ENCODE assay signal across 29 mouse cellular contexts in the genomic region with DNA sequence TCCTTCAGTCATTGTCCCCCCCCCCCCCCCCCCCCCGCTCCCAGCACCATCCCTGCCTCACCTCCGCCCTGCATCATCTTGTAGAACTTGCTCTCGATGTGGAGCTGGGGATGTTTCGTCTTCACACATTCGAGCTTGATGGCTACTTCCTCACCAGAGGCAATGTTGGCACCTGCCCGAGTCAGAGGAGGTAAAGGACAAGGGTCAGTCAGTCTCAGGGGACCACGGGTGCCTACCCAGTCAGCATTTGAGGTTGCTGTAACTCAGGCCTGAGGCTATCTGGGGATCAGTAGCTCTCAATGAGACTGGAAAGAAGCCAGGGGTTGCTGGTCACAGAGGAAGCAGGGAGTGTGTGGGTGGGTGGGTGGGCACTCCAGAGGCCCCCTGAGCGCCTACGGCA. TPM values are rescaled to one million over a fixed set of nuclear protein-coding genes. Genes with fewer than 3 reads are reported as not detected.
DNase-seq lines count a peak whose midpoint lies in the region; ATAC-seq and TF ChIP-seq lines count a peak whose summit lies in the region.
"Had no signal": no experiment of that assay in that cellular context is flagged by ENCODE, and none has a peak within 500 bp of the region (broad histone marks: within the 10 kb centered on the region; RNA-seq: fewer than 3 reads in every experiment).

No protein-coding gene starts in this region.

- no peaks in the 10 kb centered on the region for H3K36me3 ChIP-seq in kidney, adult 2 months (ENCODE audit: control insufficient read depth, insufficient read depth, low read length)
- H3K36me3 ChIP-seq in kidney, embryonic 15.5 days: peaks cover 97% of the 10 kb centered on the region
- H3K36me3 ChIP-seq: G1E had no signal

- no peak for TF ChIP-seq CTCF in kidney, adult 2 months (conservative IDR thresholded peaks at IDR 0.05; ENCODE audit: insufficient read depth, insufficient read length, low read depth, low read length)

- ATAC-seq in kidney, embryonic 15.5 days (replicated peaks; ENCODE audit: low FRiP score): no peak
- ATAC-seq: forebrain, embryonic 15.5 days; hindbrain, postnatal 0 days; inflammation-experienced regulatory T-cells, adult 6 months; Patski had no signal

- no peak overlapping the region for H3K4me3 ChIP-seq in kidney, adult 2 months (ENCODE audit: insufficient read depth, low read depth, low read length)
- no peak overlapping the region for H3K4me3 ChIP-seq in kidney, embryonic 15.5 days (replicated peaks)
- H3K4me3 ChIP-seq: embryonic facial prominence, embryonic 10.5 days; embryonic facial prominence, embryonic 13.5 days; erythroblast, embryonic 14.5 days; forebrain, embryonic 12.5 days; forebrain, embryonic 15.5 days; heart, embryonic 15.5 days had no signal

- DNase-seq in heart, adult 11 months: peak; percentile 88
- DNase-seq in heart, adult 18-20 months: no peak
- peak; percentile 57 for DNase-seq in kidney, adult 2 months
- no peak for DNase-seq in kidney, postnatal 10 days
- DNase-seq in kidney, postnatal 25 days: peak; percentile 57 to 76
- DNase-seq: adrenal gland, postnatal 10 days; B cell, adult 2 months; cerebellum, adult 11-12 months; cerebellum, adult 8-10 months; cerebellum, postnatal 10 days; cerebellum, postnatal 36 days; embryo, embryonic 11 days; gastrocnemius, postnatal 25 days; heart, postnatal 10 days; heart, postnatal 36 days had no signal

- TF ChIP-seq POLR2A in kidney, adult 2 months (IDR thresholded peaks at IDR 0.05; ENCODE audit: low read depth, low read length): no peak

- no peaks in the 10 kb centered on the region for H3K27me3 ChIP-seq in kidney, adult 2 months (replicated peaks; ENCODE audit: control insufficient read depth, insufficient read depth, low read length)
- H3K27me3 ChIP-seq in kidney, embryonic 15.5 days: no peaks in the 10 kb centered on the region
- H3K27me3 ChIP-seq: CH12.LX; embryonic facial prominence, embryonic 13.5 days; forebrain, embryonic 12.5 days; forebrain, embryonic 15.5 days; heart, embryonic 15.5 days; Patski had no signal

- no peak overlapping the region for H3K9ac ChIP-seq in kidney, embryonic 15.5 days
- H3K9ac ChIP-seq: embryonic facial prominence, embryonic 13.5 days; forebrain, embryonic 12.5 days; forebrain, embryonic 15.5 days; heart, embryonic 15.5 days; hindbrain, embryonic 14.5 days had no signal

- no peaks in the 10 kb centered on the region for H3K9me3 ChIP-seq in kidney, embryonic 15.5 days (replicated peaks)
- H3K9me3 ChIP-seq: embryonic facial prominence, embryonic 10.5 days; embryonic facial prominence, embryonic 13.5 days; forebrain, embryonic 12.5 days; forebrain, embryonic 15.5 days; G1E; heart, embryonic 15.5 days had no signal

- no peak overlapping the region for H3K4me2 ChIP-seq in kidney, embryonic 15.5 days
- H3K4me2 ChIP-seq: embryonic facial prominence, embryonic 13.5 days; forebrain, embryonic 12.5 days; forebrain, embryonic 15.5 days; heart, embryonic 11.5 days; heart, embryonic 15.5 days; hindbrain, embryonic 14.5 days had no signal

- H3K27ac ChIP-seq in kidney, adult 2 months (ENCODE audit: insufficient read depth, low read depth, low read length): no peak overlapping the region
- H3K27ac ChIP-seq in kidney, embryonic 15.5 days: no peak overlapping the region
- H3K27ac ChIP-seq: embryonic facial prominence, embryonic 10.5 days; embryonic facial prominence, embryonic 13.5 days; forebrain, embryonic 12.5 days; forebrain, embryonic 15.5 days; heart, embryonic 15.5 days; hindbrain, embryonic 14.5 days; hindbrain, postnatal 0 days had no signal

- H3K4me1 ChIP-seq in kidney, adult 2 months (ENCODE audit: control insufficient read depth, insufficient read depth, low read length): peaks cover 8% of the 10 kb centered on the region; the same call in 1 of the 2 replicates
- peaks cover 33% of the 10 kb centered on the region for H3K4me1 ChIP-seq in kidney, embryonic 15.5 days

- 38% methylated on average over 9 of the region's 9 CpGs for WGBS in kidney, adult 2 months
- WGBS in kidney, embryonic 15.5 days: 76% methylated on average over 8 of the region's 9 CpGs

RNA-seq across cellular contexts. Expression of a gene that starts 25.4 kb away (rescaled TPM):
- total RNA-seq in heart, adult 18-20 months (2021): 10 to 100 TPM; 40.2 to 44.3 TPM
- polyA plus RNA-seq in kidney, adult 2 months (2012; rRNA removed): 31.5 and 34.9 TPM in 2 replicates
- polyA plus RNA-seq in kidney, embryonic 15.5 days (2015; fragmentation: Nextera tagmentation; extraction: Ambion mirVana): 87.0 and 90.6 TPM in 2 replicates
- polyA plus RNA-seq: G1E had no signal

RNA-seq across cellular contexts. Expression of a gene that starts 26.6 kb away (rescaled TPM):
- 10 to 100 TPM; 34.8 to 36.7 TPM for total RNA-seq in heart, adult 18-20 months (2021)
- polyA plus RNA-seq in kidney, adult 2 months (2012; rRNA removed): 69.0 and 81.0 TPM in 2 replicates
- 67.7 and 75.5 TPM in 2 replicates for polyA plus RNA-seq in kidney, embryonic 15.5 days (2015; fragmentation: Nextera tagmentation; extraction: Ambion mirVana)

Comparison
In these comparisons a context has a peak if more than half of its experiments do, and no peak if none do; other contexts are left out.
1. DNase-seq: peak in heart, adult 11 months (single experiment), kidney, adult 2 months (single experiment) and kidney, postnatal 25 days (2 of 2); none in heart, adult 18-20 months (0 of 2) and kidney, postnatal 10 days (single experiment).